Mouse (Mus musculus): ENCODE measurements around the gene Gm3839.
"Not testable (repeated sequence)": the region's sequence is repeated elsewhere in the genome, so short reads cannot be mapped to it uniquely, and the experiment has no call there.

Gm3839 gene

GRCm38 (mm10) chr14:11356626-11357025 lies at the start of gene Gm3839:
Gm3839 (minus strand) TSS chr14:11356726.
- not testable (repeated sequence) for DNase-seq

GRCm38 (mm10) chr14:11405661-11406060 lies 49.1 kb upstream of the Gm3839 start:
- no peak for DNase-seq

GRCm38 (mm10) chr14:11377846-11378245 lies 21.3 kb upstream of the Gm3839 start:
- DNase-seq: no peak

GRCm38 (mm10) chr14:11375225-11375624 lies 18.7 kb upstream of the Gm3839 start:
- DNase-seq: no peak

- DNase-seq: no peak
Observed at GRCm38 (mm10) chr14:11346086-11346485, 10.4 kb downstream of the Gm3839 start.

- peak; percentile 47 for DNase-seq
Observed at GRCm38 (mm10) chr14:11329993-11330392, 26.5 kb downstream of the Gm3839 start.

- DNase-seq: peak; percentile 29
Observed at GRCm38 (mm10) chr14:11307079-11307478, 49.4 kb downstream of the Gm3839 start.

- not testable (repeated sequence) for DNase-seq
Observed at GRCm38 (mm10) chr14:11287956-11288355, 68.6 kb downstream of the Gm3839 start.

- no peak for DNase-seq
Observed at GRCm38 (mm10) chr14:11257161-11257705, 99.3 kb downstream of the Gm3839 start.

GRCm38 (mm10) chr14:11248053-11248452 lies 108.5 kb downstream of the Gm3839 start:
- no peak for DNase-seq

- DNase-seq: no peak
Observed at GRCm38 (mm10) chr14:11244546-11244945, 112.0 kb downstream of the Gm3839 start.

- DNase-seq: no peak
Observed at GRCm38 (mm10) chr14:11232086-11232485, 124.4 kb downstream of the Gm3839 start.

Data from embryo, embryonic 11 days (tissue).